Mouse (Mus musculus): Measurements from ENCODE around the gene Gucy1b2.

DNA sequence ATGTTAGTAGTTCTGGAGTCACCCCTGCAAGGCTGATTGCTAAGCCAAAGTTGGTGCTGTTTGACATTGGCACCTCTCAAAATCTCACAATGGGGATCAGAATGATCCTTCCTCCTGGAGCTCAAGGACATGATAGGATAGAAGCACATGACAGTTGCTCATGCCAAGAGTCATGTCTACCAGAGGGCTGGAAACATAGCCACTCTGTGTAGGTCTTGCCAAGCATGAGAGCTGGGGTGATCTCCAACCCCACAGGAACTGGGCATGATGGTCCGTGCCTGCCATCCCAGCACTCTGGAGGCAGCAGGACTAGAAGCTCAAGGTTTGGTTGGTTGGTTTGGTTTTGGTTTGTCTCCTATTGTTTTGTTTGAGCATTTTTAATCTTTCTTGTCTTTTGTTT is 5.4 kb downstream of the Gucy1b2 start:
- TF ChIP-seq POLR2A (IDR thresholded peaks at IDR 0.05; ENCODE audit: insufficient read length, low read depth) (no peak), POLR2AphosphoS2 (IDR thresholded peaks at IDR 0.05; ENCODE audit: insufficient read length, low read depth) (no peak), E2F4 (IDR thresholded peaks at IDR 0.05; ENCODE audit: insufficient read depth) (no peak), USF1 (IDR thresholded peaks at IDR 0.05; ENCODE audit: low read depth) (no peak), TCF3 (IDR thresholded peaks at IDR 0.05; ENCODE audit: insufficient read length, low read depth) (no peak)
